Mouse (Mus musculus) stomach, embryonic 14.5 days (tissue): Measurements from ENCODE around the gene Eif3g. TPM values are rescaled to one million over a fixed set of nuclear protein-coding genes. Genes with fewer than 3 reads are reported as not detected.

ENCODE experiments used
- ATAC-seq: fragments of 200-750 bp; cut with Nextera tagmentation; 2 replicates; pipeline ENCODE4 v1.8.0; 2017; ENCODE audit warnings: low read depth, moderate TSS enrichment; ENCODE audit not compliant: insufficient number of reproducible peaks, insufficient read depth, low FRiP score
- H3K27ac ChIP-seq: fragments of 300-500 bp; sonication (generic); 2 replicates; pipeline ENCODE4 v1.5.1; 2014; ENCODE audit warnings: mild to moderate bottlenecking, low read length, moderate library complexity, mixed read lengths
- H3K27me3 ChIP-seq: fragments of 300-500 bp; sonication (generic); 2 replicates; pipeline ENCODE4 v1.6.1; 2014; ENCODE audit warnings: low read length, control low read depth, mixed read lengths; ENCODE audit not compliant: control insufficient read depth, insufficient read depth
- H3K36me3 ChIP-seq: fragments of 300-500 bp; sonication (generic); 2 replicates; pipeline ENCODE4 v1.6.1; 2014; ENCODE audit warnings: mild to moderate bottlenecking, control low read depth, low read length, moderate library complexity, mixed read lengths; ENCODE audit not compliant: control insufficient read depth, insufficient read depth
- H3K4me1 ChIP-seq: fragments of 300-500 bp; sonication (generic); 2 replicates; pipeline ENCODE4 v1.6.1; 2014; ENCODE audit warnings: low read length, control low read depth, mixed read lengths; ENCODE audit not compliant: control insufficient read depth, insufficient read depth
- H3K4me2 ChIP-seq: fragments of 300-500 bp; sonication (generic); replicated peaks from 2 replicates; pipeline ENCODE4 v1.6.1; 2014; ENCODE audit warnings: low read depth, low read length, control low read depth
- H3K4me3 ChIP-seq: fragments of 300-500 bp; sonication (generic); 2 replicates; pipeline ENCODE4 v1.5.1; 2014; ENCODE audit warnings: low read depth, low read length, control low read depth
- H3K9ac ChIP-seq: fragments of 300-500 bp; sonication (generic); replicated peaks from 2 replicates; pipeline ENCODE4 v1.6.1; 2014; ENCODE audit warnings: low read depth, mild to moderate bottlenecking, control low read depth, low read length, moderate library complexity, mixed read lengths
- H3K9me3 ChIP-seq: fragments of 300-500 bp; sonication (generic); 2 replicates; pipeline ENCODE4 v1.6.1; 2016; ENCODE audit warnings: low read depth, low read length, control low read depth; ENCODE audit not compliant: control insufficient read depth
- WGBS: fragments of 180-500 bp; shearing (Covaris S2); extraction: QIAGEN DNeasy Blood & Tissue Kit; methylation state at CpG from one replicate; pipeline ENCODE4 v1.1.7; 2014; 5-methylcytosine and 5-hydroxymethylcytosine counted together
- polyA plus RNA-seq: library from polyadenylated mRNA; unstranded; fragments of >200 nt; fragmentation: Nextera tagmentation; extraction: Ambion mirVana; gene quantifications from 2 replicates; pipeline ENCODE4 v1.2.1, GENCODE M21; 2014

Eif3g gene
- 281 and 289 TPM in 2 replicates for polyA plus RNA-seq

GRCm38 (mm10) chr9:20898511-20899073 is at the start of gene Eif3g:
Gene Eif3g (minus strand): TSS chr9:20898623.
- peak within 1 kb of the TSS; percentile 81 for H3K9ac ChIP-seq
- H3K36me3 ChIP-seq = peaks cover 30% of the 10 kb centered on the region
- H3K9me3 ChIP-seq = no peaks in the 10 kb centered on the region
- ATAC-seq = peak; percentile 85
- 5% methylated on average over 34 of the region's 34 CpGs for WGBS
- no peaks in the 10 kb centered on the region for H3K27me3 ChIP-seq
- H3K4me2 ChIP-seq = peak within 1 kb of the TSS; percentile 92
- H3K4me3 ChIP-seq = peak within 1 kb of the TSS; percentile 82
- peaks cover 6% of the 10 kb centered on the region; the same call in 1 of the 2 replicates for H3K4me1 ChIP-seq
- no peak within 1 kb of the TSS for H3K27ac ChIP-seq

- Histone ChIP-seq H3K27me3 (no peaks in the 10 kb centered on the region), H3K27ac (no peak overlapping the region), H3K4me1 (peaks cover 15% of the 10 kb centered on the region; the same call in 1 of the 2 replicates), H3K36me3 (peaks cover 2% of the 10 kb centered on the region), H3K9ac (no peak overlapping the region), H3K4me2 (no peak overlapping the region), H3K9me3 (no peaks in the 10 kb centered on the region), H3K4me3 (no peak overlapping the region)
- 79% methylated on average over 16 of the region's 16 CpGs for WGBS
- no peak for ATAC-seq
These were observed 47.9 kb upstream of the Eif3g start for GRCm38 (mm10) chr9:20946066-20946880.

- 0 out of 2 replicates have a peak, but pooled peaks cover 7% of the 10 kb centered on the region for H3K4me1 ChIP-seq
- no peak overlapping the region for H3K4me2 ChIP-seq
- no peaks in the 10 kb centered on the region for H3K27me3 ChIP-seq
- no peak overlapping the region for H3K9ac ChIP-seq
- H3K9me3 ChIP-seq = no peaks in the 10 kb centered on the region
- H3K27ac ChIP-seq = no peak overlapping the region
- no peak for ATAC-seq
- WGBS = 55% methylated on average over 4 of the region's 4 CpGs
- peaks cover 17% of the 10 kb centered on the region for H3K36me3 ChIP-seq
- no peak overlapping the region for H3K4me3 ChIP-seq
These were observed 46.4 kb upstream of the Eif3g start for GRCm38 (mm10) chr9:20944697-20945370.

- Histone ChIP-seq H3K4me1 (0 out of 2 replicates have a peak, but pooled peaks cover 7% of the 10 kb centered on the region), H3K27me3 (no peaks in the 10 kb centered on the region), H3K36me3 (peaks cover 26% of the 10 kb centered on the region), H3K9me3 (no peaks in the 10 kb centered on the region), H3K4me2 (no peak overlapping the region), H3K27ac (no peak overlapping the region), H3K4me3 (no peak overlapping the region), H3K9ac (no peak overlapping the region)
- WGBS = 19% methylated on average over 2 of the region's 2 CpGs
- peak; percentile 62; the same call in 1 of the 2 replicates for ATAC-seq
These were observed 45.5 kb upstream of the Eif3g start for GRCm38 (mm10) chr9:20943911-20944310.

- H3K27me3 ChIP-seq = no peaks in the 10 kb centered on the region
- H3K36me3 ChIP-seq = peaks cover 31% of the 10 kb centered on the region
- H3K4me1 ChIP-seq = 0 out of 2 replicates have a peak, but pooled peaks cover 7% of the 10 kb centered on the region
- H3K9me3 ChIP-seq = no peaks in the 10 kb centered on the region
- H3K27ac ChIP-seq = no peak overlapping the region
- no peak for ATAC-seq
- no peak overlapping the region for H3K9ac ChIP-seq
- no peak overlapping the region for H3K4me2 ChIP-seq
- 92% methylated on average over 7 of the region's 7 CpGs for WGBS
- H3K4me3 ChIP-seq = no peak overlapping the region
These were observed 45.0 kb upstream of the Eif3g start for GRCm38 (mm10) chr9:20943396-20943795.

- no peak overlapping the region for H3K27ac ChIP-seq
- H3K4me2 ChIP-seq = no peak overlapping the region
- 90% methylated on average over 3 of the region's 3 CpGs for WGBS
- no peaks in the 10 kb centered on the region for H3K4me1 ChIP-seq
- no peaks in the 10 kb centered on the region for H3K9me3 ChIP-seq
- H3K36me3 ChIP-seq = peaks cover 94% of the 10 kb centered on the region
- H3K9ac ChIP-seq = no peak overlapping the region
- H3K4me3 ChIP-seq = no peak overlapping the region
- ATAC-seq = no peak
- H3K27me3 ChIP-seq = no peaks in the 10 kb centered on the region
These were observed 24.8 kb upstream of the Eif3g start for GRCm38 (mm10) chr9:20923258-20923657.

GRCm38 (mm10) chr9:20916160-20916559 is 17.7 kb upstream of the Eif3g start:
- H3K4me3 ChIP-seq = no peak overlapping the region
- H3K4me1 ChIP-seq = no peaks in the 10 kb centered on the region
- ATAC-seq = no peak
- no peak overlapping the region for H3K4me2 ChIP-seq
- WGBS = 83% methylated on average over 4 of the region's 4 CpGs
- peaks cover 99% of the 10 kb centered on the region for H3K36me3 ChIP-seq
- H3K9ac ChIP-seq = no peak overlapping the region
- no peaks in the 10 kb centered on the region for H3K27me3 ChIP-seq
- H3K9me3 ChIP-seq = no peaks in the 10 kb centered on the region
- no peak overlapping the region for H3K27ac ChIP-seq

GRCm38 (mm10) chr9:20909948-20910347 is 11.5 kb upstream of the Eif3g start:
- 91% methylated on average over 9 of the region's 9 CpGs for WGBS
- no peak overlapping the region for H3K4me2 ChIP-seq
- no peaks in the 10 kb centered on the region for H3K27me3 ChIP-seq
- H3K9ac ChIP-seq = no peak overlapping the region
- no peak for ATAC-seq
- H3K36me3 ChIP-seq = peaks cover 93% of the 10 kb centered on the region
- H3K27ac ChIP-seq = no peak overlapping the region
- no peaks in the 10 kb centered on the region for H3K4me1 ChIP-seq
- no peak overlapping the region for H3K4me3 ChIP-seq
- no peaks in the 10 kb centered on the region for H3K9me3 ChIP-seq
